Mouse (Mus musculus): Measurements from ENCODE around the gene Mamstr.

The Mamstr gene

GRCm38 (mm10) chr7:45693921-45694591, 54.3 kb downstream of the Mamstr start, which contains the start of gene Sec1:
Sec1 (minus strand) TSS chr7:45694402.
- no peak for DNase-seq

GRCm38 (mm10) chr7:45695098-45695497, 55.3 kb downstream of the Mamstr start:
- DNase-seq: no peak

Measured in cerebellum, adult 9-11 months (tissue).